Mouse (Mus musculus): ENCODE measurements at regions not wholly inside any gene's neighbourhood (a gene's known extent, or its start where the extent isn't known, plus 50 kb on each side); places are given as distances from the start of the nearest gene placed in this dataset.

DNA sequence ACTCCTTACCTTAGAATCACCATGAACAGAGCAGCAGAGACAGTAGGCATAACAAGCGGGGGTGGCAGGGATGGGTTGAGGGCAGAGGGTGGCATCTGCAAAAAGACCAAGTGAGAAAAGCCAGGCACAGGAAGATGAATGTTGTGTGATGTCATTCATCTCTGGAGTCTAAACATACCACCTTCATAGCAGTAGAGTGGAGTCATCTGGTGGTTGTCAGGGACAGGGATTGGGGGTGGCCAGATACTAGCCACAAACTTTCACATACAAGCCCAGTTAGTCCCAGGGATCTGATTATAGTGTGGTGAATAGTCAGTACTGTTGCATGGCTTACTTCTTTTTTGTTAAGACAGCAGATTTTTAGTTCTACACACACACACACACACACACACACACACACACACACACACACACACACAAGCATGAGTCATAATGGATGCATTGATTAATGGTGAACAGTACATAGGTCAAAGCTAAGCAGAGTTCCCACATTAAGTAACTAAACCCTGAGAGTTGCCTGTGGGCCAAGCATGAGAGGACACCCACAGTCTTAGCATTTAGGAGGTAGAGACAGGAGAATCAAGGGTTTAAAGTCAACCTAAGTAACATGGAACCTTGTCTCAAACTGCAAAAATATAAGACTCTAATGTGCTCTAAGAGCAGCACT lies 173.1 kb downstream of the Ptger3 start:
- no peak for DNase-seq (ENCODE audit: low spot score)

DNA sequence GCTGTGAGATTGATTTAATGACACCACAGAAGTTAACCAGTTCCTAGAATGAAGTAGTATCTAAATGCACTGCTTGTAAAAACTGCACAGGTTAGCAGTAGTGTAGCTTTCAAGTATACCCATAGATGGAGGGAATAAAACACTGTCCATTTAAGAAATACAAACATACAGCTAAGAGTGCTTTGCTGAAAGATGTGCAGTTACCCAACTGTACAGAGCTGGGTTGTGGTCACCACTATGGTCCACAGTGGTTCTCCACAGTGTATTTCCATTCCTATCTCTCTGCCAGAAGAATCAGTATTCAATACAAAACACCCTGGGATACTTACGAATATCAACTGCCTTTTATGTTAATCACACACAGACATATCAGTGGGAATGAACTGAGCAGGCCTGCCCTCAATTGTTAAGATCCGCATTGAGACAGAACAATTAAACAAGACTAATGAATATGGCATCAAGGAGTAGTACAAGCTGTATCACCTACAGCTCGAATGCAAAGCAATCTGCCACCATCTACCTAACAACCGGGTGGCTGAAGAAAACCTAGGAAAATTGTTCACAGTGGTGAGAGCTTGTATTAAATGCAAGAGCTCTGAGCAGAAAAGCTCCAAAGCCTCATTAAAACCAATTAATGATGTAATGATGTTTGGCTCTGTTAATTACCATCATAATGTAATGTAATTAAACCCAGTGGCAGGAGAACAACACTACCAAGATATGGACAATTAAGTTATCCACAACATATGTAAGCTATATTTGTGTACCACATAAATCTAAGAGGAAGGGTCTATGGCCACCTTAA lies 165.6 kb downstream of the Ptger3 start:
- H3K27me3 ChIP-seq (ENCODE audit: insufficient read depth, poor library complexity, severe bottlenecking): peaks cover 7% of the 10 kb centered on the region; the same call in 1 of the 2 replicates
- no peak for DNase-seq (ENCODE audit: low spot score)
- whole genome bisulfite sequencing: 79% methylated on average over 4 of the region's 4 CpGs
- no peaks in the 10 kb centered on the region for H3K9me3 ChIP-seq
- H3K4me3 ChIP-seq: no peak overlapping the region
- no peak overlapping the region for H3K27ac ChIP-seq
- H3K4me1 ChIP-seq (replicated peaks): peaks cover 5% of the 10 kb centered on the region; the same call in 1 of the 2 replicates
- H3K36me3 ChIP-seq: no peaks in the 10 kb centered on the region

More for the DNA sequence above, 173.1 kb downstream of the Ptger3 start:
- Histone ChIP-seq H3K4me3 (no peak overlapping the region), H3K27me3 (ENCODE audit: insufficient read depth, poor library complexity, severe bottlenecking) (no peaks in the 10 kb centered on the region), H3K27ac (no peak overlapping the region), H3K4me1 (replicated peaks) (no peaks in the 10 kb centered on the region), H3K36me3 (no peaks in the 10 kb centered on the region), H3K9me3 (no peaks in the 10 kb centered on the region)
- 93% methylated on average over 1 of the region's 1 CpGs for WGBS

- Histone ChIP-seq H3K9me3 (no peaks in the 10 kb centered on the region), H3K4me1 (replicated peaks) (peaks cover 5% of the 10 kb centered on the region; the same call in 1 of the 2 replicates), H3K27ac (no peak overlapping the region), H3K27me3 (ENCODE audit: insufficient read depth, poor library complexity, severe bottlenecking) (peaks cover 7% of the 10 kb centered on the region; the same call in 1 of the 2 replicates), H3K36me3 (no peaks in the 10 kb centered on the region), H3K4me3 (no peak overlapping the region)
- WGBS: 18% methylated on average over 1 of the region's 1 CpGs
- no peak for DNase-seq (ENCODE audit: low spot score)
Measured at GRCm38 (mm10) chr3:157729711-157730367, 163.1 kb downstream of the Ptger3 start.

DNA sequence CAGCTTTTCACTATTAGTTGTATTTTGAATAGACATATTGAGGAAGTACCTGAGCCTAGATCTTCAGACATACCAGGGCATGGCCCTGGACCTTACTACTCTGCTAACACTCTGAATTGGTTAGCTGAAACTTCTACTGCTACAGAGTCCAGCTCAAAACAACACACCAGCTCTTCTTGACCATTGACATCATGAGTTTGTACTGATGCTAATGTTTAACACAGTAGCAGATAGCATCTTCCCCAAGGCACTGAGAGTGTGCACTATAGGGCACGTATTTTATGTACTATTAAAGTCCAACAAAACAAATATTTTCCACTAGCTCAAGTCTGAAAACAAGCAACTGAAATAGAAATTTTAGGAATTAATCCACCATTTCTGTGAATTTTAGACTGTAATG lies 157.8 kb downstream of the Ptger3 start:
- Histone ChIP-seq H3K9me3 (no peaks in the 10 kb centered on the region), H3K4me3 (no peak overlapping the region), H3K27me3 (ENCODE audit: insufficient read depth, poor library complexity, severe bottlenecking) (peaks cover 7% of the 10 kb centered on the region; the same call in 1 of the 2 replicates), H3K36me3 (no peaks in the 10 kb centered on the region), H3K4me1 (replicated peaks) (no peaks in the 10 kb centered on the region), H3K27ac (no peak overlapping the region)
- WGBS: 79% methylated on average over 1 of the region's 1 CpGs
- no peak for DNase-seq (ENCODE audit: low spot score)

GRCm38 (mm10) chr3:157723184-157723583 lies 156.5 kb downstream of the Ptger3 start:
- no peaks in the 10 kb centered on the region for H3K4me1 ChIP-seq (replicated peaks)
- H3K9me3 ChIP-seq: no peaks in the 10 kb centered on the region
- no peak overlapping the region for H3K4me3 ChIP-seq
- WGBS: 70% methylated on average over 5 of the region's 5 CpGs
- H3K36me3 ChIP-seq: no peaks in the 10 kb centered on the region
- peaks cover 7% of the 10 kb centered on the region; the same call in 1 of the 2 replicates for H3K27me3 ChIP-seq (ENCODE audit: insufficient read depth, poor library complexity, severe bottlenecking)
- H3K27ac ChIP-seq: no peak overlapping the region
- DNase-seq (ENCODE audit: low spot score): no peak

DNA sequence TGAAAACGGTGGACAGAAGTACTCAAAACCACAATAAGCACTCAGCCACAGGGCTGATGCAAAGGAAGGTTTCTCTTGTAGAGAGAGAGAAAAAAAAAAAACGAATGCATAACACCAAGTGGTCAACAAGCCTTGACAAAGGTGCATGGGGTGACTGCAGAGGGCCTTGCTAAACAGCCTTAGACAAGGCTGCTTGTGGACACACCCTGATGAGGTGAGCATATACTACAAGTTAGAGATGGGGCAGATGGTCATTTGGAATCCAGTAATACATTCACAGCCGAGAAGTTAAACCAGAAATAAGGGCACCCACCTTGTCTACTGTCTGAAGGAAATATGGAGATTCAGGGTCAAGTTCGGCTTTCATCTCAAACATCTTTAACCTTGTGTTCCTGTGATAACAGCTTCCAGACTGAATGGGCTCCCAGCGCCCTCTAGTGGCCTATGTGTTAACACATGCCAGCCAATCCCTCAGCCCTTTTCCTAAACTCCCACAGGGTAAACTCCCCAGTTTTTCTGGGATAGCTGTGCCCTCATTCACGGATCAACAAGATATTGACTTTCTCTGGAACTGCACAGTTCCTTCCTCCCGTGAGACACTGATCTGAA lies 150.7 kb downstream of the Ptger3 start:
- no peaks in the 10 kb centered on the region for H3K36me3 ChIP-seq
- H3K4me3 ChIP-seq: no peak overlapping the region
- no peaks in the 10 kb centered on the region for H3K9me3 ChIP-seq
- no peak overlapping the region for H3K27ac ChIP-seq
- WGBS: 27% methylated on average over 7 of the region's 7 CpGs
- no peaks in the 10 kb centered on the region for H3K4me1 ChIP-seq (replicated peaks)
- H3K27me3 ChIP-seq (ENCODE audit: insufficient read depth, poor library complexity, severe bottlenecking): no peaks in the 10 kb centered on the region
- peak; percentile 70 for DNase-seq (ENCODE audit: low spot score)

GRCm38 (mm10) chr3:157714023-157714422 lies 147.3 kb downstream of the Ptger3 start:
- WGBS: 79% methylated on average over 3 of the region's 3 CpGs

DNA sequence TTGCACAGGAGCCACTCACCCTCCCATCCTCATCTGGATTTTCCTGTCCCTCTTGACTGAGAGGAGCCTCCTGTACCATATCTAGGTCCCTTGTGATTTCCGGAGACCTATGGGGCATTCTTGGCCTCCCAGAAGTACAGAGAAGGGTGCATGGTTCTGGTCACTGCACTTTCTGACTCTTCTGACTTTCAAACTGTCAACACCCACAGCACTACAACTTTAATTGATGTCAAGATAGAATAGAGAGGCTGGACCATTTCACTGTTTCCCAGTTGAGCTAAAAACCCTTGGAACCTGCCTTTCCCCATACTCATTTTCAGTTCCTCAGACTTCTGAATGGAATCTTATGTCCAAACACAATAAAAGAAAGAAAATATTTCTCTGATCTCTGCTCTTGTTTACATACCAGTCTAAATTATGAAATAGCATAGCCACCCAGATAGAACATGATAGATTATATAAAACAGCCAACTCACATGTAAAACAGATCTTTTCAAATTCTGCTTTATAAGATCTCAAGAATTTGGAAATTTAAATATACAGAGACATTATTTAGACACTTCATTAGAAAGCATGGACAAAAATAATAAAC lies 144.2 kb downstream of the Ptger3 start:
- Histone ChIP-seq H3K9me3 (no peaks in the 10 kb centered on the region), H3K27me3 (ENCODE audit: insufficient read depth, poor library complexity, severe bottlenecking) (no peaks in the 10 kb centered on the region), H3K4me1 (replicated peaks) (no peaks in the 10 kb centered on the region), H3K36me3 (no peaks in the 10 kb centered on the region), H3K27ac (no peak overlapping the region), H3K4me3 (no peak overlapping the region)
- 96% methylated on average over 1 of the region's 1 CpGs for WGBS
- DNase-seq (ENCODE audit: low spot score): no peak

More at GRCm38 (mm10) chr3:157714023-157714422, 147.3 kb downstream of the Ptger3 start:
- no peaks in the 10 kb centered on the region for H3K36me3 ChIP-seq
- no peaks in the 10 kb centered on the region for H3K9me3 ChIP-seq
- no peak overlapping the region for H3K27ac ChIP-seq
- H3K4me3 ChIP-seq: no peak overlapping the region
- H3K27me3 ChIP-seq (ENCODE audit: insufficient read depth, poor library complexity, severe bottlenecking): no peaks in the 10 kb centered on the region
- DNase-seq (ENCODE audit: low spot score): no peak
- H3K4me1 ChIP-seq (replicated peaks): no peaks in the 10 kb centered on the region

DNA sequence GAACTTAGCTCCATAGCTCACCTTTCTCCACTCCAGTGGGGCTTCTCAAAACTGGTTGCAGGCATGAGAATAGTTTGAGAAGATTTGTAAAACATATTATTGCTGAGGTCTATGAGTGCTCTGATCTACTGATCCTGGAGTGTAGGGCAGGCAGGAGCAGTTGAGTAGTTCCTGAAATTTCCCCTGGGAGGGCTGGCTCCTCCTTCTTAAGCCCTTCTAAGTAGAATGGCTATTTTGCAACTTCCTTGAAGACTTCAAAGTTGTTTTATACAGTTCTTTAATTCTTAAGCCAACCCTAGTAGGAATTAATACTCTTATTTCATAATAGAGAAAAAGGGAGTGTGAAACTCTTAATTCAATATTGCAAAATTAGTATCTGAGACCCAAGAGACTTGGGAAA lies 133.3 kb downstream of the Ptger3 start:
- no peaks in the 10 kb centered on the region for H3K4me1 ChIP-seq (replicated peaks)
- H3K27ac ChIP-seq: no peak overlapping the region
- no peaks in the 10 kb centered on the region for H3K9me3 ChIP-seq
- no peaks in the 10 kb centered on the region for H3K27me3 ChIP-seq (ENCODE audit: insufficient read depth, poor library complexity, severe bottlenecking)
- no peak overlapping the region for H3K4me3 ChIP-seq
- no peak for DNase-seq (ENCODE audit: low spot score)
- no peaks in the 10 kb centered on the region for H3K36me3 ChIP-seq

DNA sequence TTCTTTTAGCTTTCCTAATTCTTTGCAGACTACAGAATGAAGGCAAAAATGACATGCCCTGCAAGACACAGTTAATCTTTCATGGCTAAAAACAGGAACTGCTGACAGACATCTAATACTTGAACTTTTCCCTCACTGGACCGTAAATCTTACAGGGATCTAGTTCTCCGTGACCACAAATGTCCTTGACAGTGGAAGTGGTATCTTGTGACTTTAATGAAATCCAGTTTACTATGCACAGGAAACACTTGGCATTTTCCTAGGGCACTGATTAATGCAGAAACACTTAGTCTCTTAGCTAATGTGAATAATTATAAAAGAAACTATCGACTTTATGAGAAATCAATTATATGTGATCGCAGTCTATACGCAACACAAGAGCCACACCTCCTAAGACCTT lies 131.8 kb downstream of the Ptger3 start:
- no peak overlapping the region for H3K4me3 ChIP-seq
- no peaks in the 10 kb centered on the region for H3K27me3 ChIP-seq (ENCODE audit: insufficient read depth, poor library complexity, severe bottlenecking)
- no peak for DNase-seq (ENCODE audit: low spot score)
- WGBS: 90% methylated on average over 5 of the region's 5 CpGs
- no peaks in the 10 kb centered on the region for H3K4me1 ChIP-seq (replicated peaks)
- H3K27ac ChIP-seq: no peak overlapping the region
- no peaks in the 10 kb centered on the region for H3K36me3 ChIP-seq
- no peaks in the 10 kb centered on the region for H3K9me3 ChIP-seq

- 89% methylated on average over 19 of the region's 19 CpGs for WGBS
- Histone ChIP-seq H3K27ac (no peak overlapping the region), H3K36me3 (no peaks in the 10 kb centered on the region), H3K4me3 (no peak overlapping the region), H3K27me3 (ENCODE audit: insufficient read depth, poor library complexity, severe bottlenecking) (no peaks in the 10 kb centered on the region), H3K9me3 (no peaks in the 10 kb centered on the region), H3K4me1 (replicated peaks) (no peaks in the 10 kb centered on the region)
- DNase-seq (ENCODE audit: low spot score): no peak
Measured at GRCm38 (mm10) chr3:157695128-157696075, 128.7 kb downstream of the Ptger3 start.

Measured in hindbrain, embryonic 10.5 days (tissue).